Comparison of ENCODE assay signal across 8 mouse cellular contexts in genomic region chr16:96151551-96151950, GRCm38 (mm10). TPM values are rescaled to one million over a fixed set of nuclear protein-coding genes. Genes with fewer than 3 reads are reported as not detected.
DNase-seq lines count a peak whose midpoint lies in the region; ATAC-seq and TF ChIP-seq lines count a peak whose summit lies in the region.

No protein-coding gene starts in this region.

- H3K9ac ChIP-seq in heart, embryonic 16.5 days (ENCODE audit: low read length) = no peak overlapping the region
- no peak overlapping the region for H3K9ac ChIP-seq in lung, embryonic 14.5 days

- no peaks in the 10 kb centered on the region for H3K27me3 ChIP-seq in forebrain, embryonic 10.5 days (ENCODE audit: poor library complexity, severe bottlenecking)
- no peaks in the 10 kb centered on the region for H3K27me3 ChIP-seq in heart, embryonic 16.5 days (ENCODE audit: control insufficient read depth, insufficient read depth, low read length)
- H3K27me3 ChIP-seq in lung, embryonic 14.5 days (ENCODE audit: insufficient read depth, low read length) = no peaks in the 10 kb centered on the region

- no peaks in the 10 kb centered on the region for H3K9me3 ChIP-seq in forebrain, embryonic 10.5 days
- H3K9me3 ChIP-seq in heart, embryonic 16.5 days (replicated peaks; ENCODE audit: control insufficient read depth, low read length) = no peaks in the 10 kb centered on the region
- H3K9me3 ChIP-seq in lung, embryonic 14.5 days (ENCODE audit: low read depth, low read length) = no peaks in the 10 kb centered on the region

- no peak for TF ChIP-seq POLR2A in bone marrow, adult 2 months (IDR thresholded peaks at IDR 0.05; ENCODE audit: borderline replicate concordance, control insufficient read depth, low read depth, low read length)

- TF ChIP-seq CTCF in bone marrow, adult 2 months (IDR thresholded peaks at IDR 0.05; ENCODE audit: control insufficient read depth, insufficient read depth, low read length) = peak; percentile 89
- peak; percentile 95 for TF ChIP-seq CTCF in lung, embryonic 14.5 days (IDR thresholded peaks at IDR 0.05; ENCODE audit: low read depth)

- no peaks in the 10 kb centered on the region for H3K4me1 ChIP-seq in bone marrow, adult 2 months (ENCODE audit: control insufficient read depth, insufficient read depth, low read length)
- peaks cover 13% of the 10 kb centered on the region for H3K4me1 ChIP-seq in forebrain, embryonic 10.5 days
- peaks cover 28% of the 10 kb centered on the region for H3K4me1 ChIP-seq in heart, embryonic 16.5 days (ENCODE audit: control insufficient read depth, insufficient read depth, low read length)
- no peaks in the 10 kb centered on the region for H3K4me1 ChIP-seq in lung, embryonic 14.5 days (ENCODE audit: insufficient read depth)

- peak; percentile 63 to 67 for DNase-seq in CD8-positive naive resting alpha-beta T cell, adult 2 months (ENCODE audit: low read depth in 2 of 2, low spot score in 2 of 2)
- DNase-seq in forebrain, embryonic 10.5 days (ENCODE audit: extremely low spot score, low spot score) = peak; percentile 79
- DNase-seq in kidney, postnatal 14 days = peak; percentile 82
- peak; percentile 81 for DNase-seq in lung, embryonic 14.5 days
- peak; percentile 68 for DNase-seq in ovary, postnatal 14 days (ENCODE audit: low spot score)
- DNase-seq in thymus, postnatal 10 days (ENCODE audit: low spot score in 2 of 2) = peak; percentile 48 to 84

- no peak overlapping the region for H3K4me2 ChIP-seq in heart, embryonic 16.5 days (ENCODE audit: low read depth, low read length)
- H3K4me2 ChIP-seq in lung, embryonic 14.5 days = no peak overlapping the region

- 30% methylated on average over 9 of the region's 9 CpGs for WGBS in bone marrow, adult 2 months
- 29% methylated on average over 9 of the region's 9 CpGs for WGBS in forebrain, embryonic 10.5 days
- WGBS in heart, embryonic 16.5 days = 18% methylated on average over 9 of the region's 9 CpGs
- 19% methylated on average over 9 of the region's 9 CpGs for WGBS in lung, embryonic 14.5 days

- peaks cover 59% of the 10 kb centered on the region for H3K36me3 ChIP-seq in forebrain, embryonic 10.5 days (replicated peaks)
- H3K36me3 ChIP-seq in heart, embryonic 16.5 days (ENCODE audit: control insufficient read depth, insufficient read depth) = peaks cover 14% of the 10 kb centered on the region; the same call in 1 of the 2 replicates
- H3K36me3 ChIP-seq in lung, embryonic 14.5 days (ENCODE audit: insufficient read depth) = peaks cover 17% of the 10 kb centered on the region; the same call in 1 of the 2 replicates

- H3K4me3 ChIP-seq in bone marrow, adult 2 months (replicated peaks; ENCODE audit: control insufficient read depth, low read depth, low read length) = no peak overlapping the region
- H3K4me3 ChIP-seq in forebrain, embryonic 10.5 days = no peak overlapping the region
- no peak overlapping the region for H3K4me3 ChIP-seq in heart, embryonic 16.5 days (ENCODE audit: low read length)
- no peak overlapping the region for H3K4me3 ChIP-seq in lung, embryonic 14.5 days (ENCODE audit: low read depth, low read length)

- ATAC-seq in heart, embryonic 16.5 days (replicated peaks; ENCODE audit: extremely low read depth, insufficient read depth, low FRiP score) = peak; percentile 55; the same call in 1 of the 2 replicates
- ATAC-seq in lung, embryonic 14.5 days (ENCODE audit: insufficient read depth) = peak; percentile 71

- no peak overlapping the region for H3K27ac ChIP-seq in bone marrow, adult 2 months (ENCODE audit: control insufficient read depth, insufficient read depth, low read depth, low read length, poor library complexity)
- H3K27ac ChIP-seq in forebrain, embryonic 10.5 days = no peak overlapping the region
- 0 out of 2 replicates have a peak overlapping the region, but pooled peaks have one; percentile 46 for H3K27ac ChIP-seq in heart, embryonic 16.5 days (ENCODE audit: low read length)
- no peak overlapping the region for H3K27ac ChIP-seq in lung, embryonic 14.5 days (ENCODE audit: low read depth)

RNA-seq across cellular contexts. Expression of gene Wrb, which starts 6.3 kb away (rescaled TPM):
- polyA plus RNA-seq in bone marrow, adult 2 months (2011; ENCODE audit: insufficient read depth, insufficient read length, low replicate concordance, missing spikeins) = 3.4 and 9.9 TPM in 2 replicates
- polyA plus RNA-seq in forebrain, embryonic 10.5 days (2016; fragmentation: Nextera tagmentation; extraction: Ambion mirVana) = 127 and 128 TPM in 2 replicates
- polyA plus RNA-seq in heart, embryonic 16.5 days (2015; fragmentation: Nextera tagmentation; extraction: Ambion mirVana) = 52.4 and 53.3 TPM in 2 replicates
- polyA plus RNA-seq in lung, embryonic 14.5 days (2014; fragmentation: Nextera tagmentation; extraction: Ambion mirVana) = 53.3 and 56.2 TPM in 2 replicates

RNA-seq across cellular contexts. Expression of gene Hmgn1, which starts 24.0 kb away (rescaled TPM):
- 53.4 and 102 TPM in 2 replicates for polyA plus RNA-seq in bone marrow, adult 2 months (2011; ENCODE audit: insufficient read depth, insufficient read length, low replicate concordance, missing spikeins)
- polyA plus RNA-seq in forebrain, embryonic 10.5 days (2016; fragmentation: Nextera tagmentation; extraction: Ambion mirVana) = 851 and 879 TPM in 2 replicates
- polyA plus RNA-seq in heart, embryonic 16.5 days (2015; fragmentation: Nextera tagmentation; extraction: Ambion mirVana) = 250 and 264 TPM in 2 replicates
- 746 and 786 TPM in 2 replicates for polyA plus RNA-seq in lung, embryonic 14.5 days (2014; fragmentation: Nextera tagmentation; extraction: Ambion mirVana)

RNA-seq across cellular contexts. Expression of gene Lca5l, which starts 40.5 kb away (rescaled TPM):
- 1.3 TPM in 1 of 2 replicates, not detected in the other for polyA plus RNA-seq in bone marrow, adult 2 months (2011; ENCODE audit: insufficient read depth, insufficient read length, low replicate concordance, missing spikeins)
- 1.0 and 1.1 TPM in 2 replicates for polyA plus RNA-seq in forebrain, embryonic 10.5 days (2016; fragmentation: Nextera tagmentation; extraction: Ambion mirVana)
- polyA plus RNA-seq in heart, embryonic 16.5 days (2015; fragmentation: Nextera tagmentation; extraction: Ambion mirVana) = 1.2 TPM in 2 replicates
- polyA plus RNA-seq in lung, embryonic 14.5 days (2014; fragmentation: Nextera tagmentation; extraction: Ambion mirVana) = 1.1 and 1.9 TPM in 2 replicates

RNA-seq across cellular contexts. Expression of gene Sh3bgr, which starts 48.7 kb away (rescaled TPM):
- polyA plus RNA-seq in bone marrow, adult 2 months (2011; ENCODE audit: insufficient read depth, insufficient read length, low replicate concordance, missing spikeins) = 2.7 and 7.6 TPM in 2 replicates
- polyA plus RNA-seq in forebrain, embryonic 10.5 days (2016; fragmentation: Nextera tagmentation; extraction: Ambion mirVana) = 1.3 and 1.8 TPM in 2 replicates
- 523 and 531 TPM in 2 replicates for polyA plus RNA-seq in heart, embryonic 16.5 days (2015; fragmentation: Nextera tagmentation; extraction: Ambion mirVana)
- 1.9 and 6.6 TPM in 2 replicates for polyA plus RNA-seq in lung, embryonic 14.5 days (2014; fragmentation: Nextera tagmentation; extraction: Ambion mirVana)
